Mouse (Mus musculus) bone marrow macrophage, adult 2 months (primary cell): ENCODE results near the gene Stk32b.

Experiments used
- CTCF ChIP-seq: IDR thresholded peaks from 2 replicates; pipeline ENCODE4 v1.5.1; 2012; ENCODE audit warnings: low read depth, mild to moderate bottlenecking, low read length, moderate library complexity
- POLR2A ChIP-seq: IDR thresholded peaks from 2 replicates; pipeline ENCODE4 v1.6.1; 2012; ENCODE audit warnings: mild to moderate bottlenecking, low read depth, low read length, borderline replicate concordance

- TF ChIP-seq CTCF (no peak), POLR2A (no peak)
Observed at GRCm38 (mm10) chr5:37611874-37612273, 105.1 kb downstream of the Stk32b start.
